Mouse (Mus musculus): Measurements from ENCODE around the gene Gm28038. TPM values are rescaled to one million over a fixed set of nuclear protein-coding genes. Genes with fewer than 3 reads are reported as not detected.

The Gm28038 gene
- polyA plus RNA-seq, 1 experiment from 2014 or later = not detected

DNA sequence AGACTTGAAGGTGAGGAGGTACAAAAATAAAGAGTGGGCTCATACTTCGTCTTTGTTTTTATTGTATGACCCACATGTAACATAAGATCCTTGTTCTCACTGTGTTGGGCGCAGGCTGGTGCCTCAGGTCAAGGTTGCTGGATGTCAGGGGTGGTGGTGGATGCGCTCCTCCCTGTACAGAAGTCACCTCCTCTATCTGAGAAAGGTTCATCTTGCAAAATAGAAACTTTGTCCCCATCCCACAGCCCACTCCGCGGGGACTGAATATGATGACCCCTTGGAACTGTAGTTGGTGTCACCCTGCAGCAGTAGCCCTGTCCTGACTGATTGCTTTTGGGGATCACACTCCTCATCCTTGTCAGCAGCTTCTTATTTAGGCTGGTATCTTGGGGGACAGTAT lies 33.8 kb upstream of the Gm28038 start:
- no peak for ATAC-seq (ENCODE audit: low FRiP score, low read depth)
- no peak overlapping the region for H3K4me2 ChIP-seq (replicated peaks)
- no peaks in the 10 kb centered on the region for H3K9me3 ChIP-seq
- H3K27ac ChIP-seq (replicated peaks) = no peak overlapping the region
- H3K4me3 ChIP-seq = no peak overlapping the region
- no peaks in the 10 kb centered on the region for H3K4me1 ChIP-seq
- no peak overlapping the region for H3K9ac ChIP-seq (replicated peaks)
- 95% methylated on average over 5 of the region's 5 CpGs for WGBS
- no peaks in the 10 kb centered on the region for H3K27me3 ChIP-seq
- peaks cover 88% of the 10 kb centered on the region for H3K36me3 ChIP-seq

DNA sequence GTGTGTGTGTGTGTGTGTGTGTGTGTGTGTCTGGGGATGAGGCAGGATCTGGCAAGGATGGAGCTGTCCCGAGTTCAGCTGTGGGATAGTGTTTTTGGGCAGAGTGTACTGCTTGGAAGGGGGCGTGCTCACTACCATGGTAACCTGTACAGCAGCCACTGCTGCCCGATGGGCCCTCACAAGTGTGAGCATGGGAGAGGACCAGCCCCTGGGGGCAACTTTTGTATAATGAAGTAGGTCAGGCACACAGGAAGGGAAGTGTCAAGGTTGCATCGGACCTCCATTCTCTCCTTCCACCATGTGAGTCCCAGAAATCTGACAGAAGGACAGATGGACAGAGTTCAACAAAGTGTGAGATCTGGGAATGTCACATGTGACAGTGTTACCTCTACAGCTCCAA lies 33.2 kb upstream of the Gm28038 start:
- Histone ChIP-seq H3K27ac (replicated peaks) (no peak overlapping the region), H3K9me3 (no peaks in the 10 kb centered on the region), H3K4me1 (no peaks in the 10 kb centered on the region), H3K4me3 (no peak overlapping the region), H3K4me2 (replicated peaks) (no peak overlapping the region), H3K27me3 (no peaks in the 10 kb centered on the region), H3K9ac (replicated peaks) (no peak overlapping the region), H3K36me3 (peaks cover 84% of the 10 kb centered on the region)
- 85% methylated on average over 4 of the region's 4 CpGs for WGBS
- no peak for ATAC-seq (ENCODE audit: low FRiP score, low read depth)

DNA sequence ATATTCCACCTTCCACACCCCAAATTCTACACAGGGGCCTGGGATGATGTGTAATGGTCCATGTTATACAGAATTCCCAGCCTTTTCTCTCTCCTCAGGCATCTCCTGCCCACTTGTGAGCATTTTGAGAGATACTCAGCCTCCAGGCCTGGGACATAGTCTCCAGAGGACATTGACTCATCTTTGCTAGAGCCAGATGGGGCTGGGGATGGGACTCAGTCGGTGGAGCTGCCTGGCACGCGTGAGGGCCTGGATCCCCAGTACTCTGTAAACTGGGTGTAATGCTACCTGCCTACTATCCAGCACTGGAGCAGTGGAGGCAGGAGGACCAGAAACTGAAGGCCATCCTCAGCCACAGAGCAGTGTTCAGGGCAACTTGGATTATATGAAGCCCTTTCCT lies 31.7 kb upstream of the Gm28038 start:
- H3K27ac ChIP-seq (replicated peaks) = no peak overlapping the region
- WGBS = 96% methylated on average over 3 of the region's 3 CpGs
- H3K4me1 ChIP-seq = no peaks in the 10 kb centered on the region
- H3K9me3 ChIP-seq = no peaks in the 10 kb centered on the region
- H3K4me3 ChIP-seq = no peak overlapping the region
- no peak for ATAC-seq (ENCODE audit: low FRiP score, low read depth)
- H3K4me2 ChIP-seq (replicated peaks) = no peak overlapping the region
- H3K9ac ChIP-seq (replicated peaks) = no peak overlapping the region
- no peaks in the 10 kb centered on the region for H3K27me3 ChIP-seq
- H3K36me3 ChIP-seq = peaks cover 74% of the 10 kb centered on the region

DNA sequence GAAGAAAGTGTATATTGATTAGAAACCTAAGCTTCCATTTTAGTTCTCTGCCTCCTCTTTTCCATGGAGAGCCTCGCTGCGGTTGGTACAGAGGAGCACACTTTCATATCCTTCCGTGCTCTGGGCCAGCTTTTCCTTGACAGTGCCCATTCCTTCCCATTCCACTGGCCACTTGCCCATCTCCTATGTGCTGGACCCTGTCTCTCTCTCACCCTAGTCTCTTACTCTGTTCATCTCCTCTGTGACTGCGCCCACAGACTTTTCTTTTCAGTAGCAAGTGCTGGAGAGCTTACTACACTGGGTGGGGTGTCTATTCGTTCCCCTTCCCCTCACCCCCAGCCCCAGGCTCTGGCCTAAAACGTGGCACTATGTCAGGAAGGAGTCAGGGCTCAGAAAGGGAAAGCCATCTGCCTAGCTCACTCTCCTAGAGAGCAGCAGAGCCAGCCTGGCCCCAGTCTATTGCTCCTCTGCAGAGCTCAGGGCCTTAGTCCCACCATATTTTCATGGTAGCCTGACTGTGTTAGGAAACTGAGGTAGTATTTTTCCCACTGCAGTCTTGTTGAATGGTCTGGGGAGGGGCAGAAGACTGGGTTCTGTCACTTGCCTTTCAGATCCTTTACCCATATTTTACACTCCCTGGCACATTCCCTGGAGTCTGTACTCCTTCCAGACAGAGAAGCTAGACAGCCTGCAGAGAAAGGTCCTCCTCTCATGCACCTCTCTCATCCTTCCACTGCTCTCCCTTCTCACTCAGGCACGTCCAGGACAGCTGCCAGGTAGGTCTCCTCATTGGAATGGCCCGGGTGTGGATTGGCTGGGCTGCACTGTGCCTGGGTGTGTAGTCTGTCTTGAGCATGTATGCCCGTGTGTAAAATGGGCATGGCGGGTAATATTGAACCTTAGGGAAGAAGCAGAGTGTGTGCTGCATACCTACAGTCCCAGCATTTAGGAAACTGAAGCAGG lies 30.4 kb upstream of the Gm28038 start:
- H3K9me3 ChIP-seq = no peaks in the 10 kb centered on the region
- H3K36me3 ChIP-seq = peaks cover 78% of the 10 kb centered on the region
- 87% methylated on average over 10 of the region's 10 CpGs for WGBS
- H3K27ac ChIP-seq (replicated peaks) = no peak overlapping the region
- no peaks in the 10 kb centered on the region for H3K27me3 ChIP-seq
- H3K4me3 ChIP-seq = no peak overlapping the region
- H3K4me1 ChIP-seq = no peaks in the 10 kb centered on the region
- H3K4me2 ChIP-seq (replicated peaks) = no peak overlapping the region
- no peak overlapping the region for H3K9ac ChIP-seq (replicated peaks)
- no peak for ATAC-seq (ENCODE audit: low FRiP score, low read depth)

DNA sequence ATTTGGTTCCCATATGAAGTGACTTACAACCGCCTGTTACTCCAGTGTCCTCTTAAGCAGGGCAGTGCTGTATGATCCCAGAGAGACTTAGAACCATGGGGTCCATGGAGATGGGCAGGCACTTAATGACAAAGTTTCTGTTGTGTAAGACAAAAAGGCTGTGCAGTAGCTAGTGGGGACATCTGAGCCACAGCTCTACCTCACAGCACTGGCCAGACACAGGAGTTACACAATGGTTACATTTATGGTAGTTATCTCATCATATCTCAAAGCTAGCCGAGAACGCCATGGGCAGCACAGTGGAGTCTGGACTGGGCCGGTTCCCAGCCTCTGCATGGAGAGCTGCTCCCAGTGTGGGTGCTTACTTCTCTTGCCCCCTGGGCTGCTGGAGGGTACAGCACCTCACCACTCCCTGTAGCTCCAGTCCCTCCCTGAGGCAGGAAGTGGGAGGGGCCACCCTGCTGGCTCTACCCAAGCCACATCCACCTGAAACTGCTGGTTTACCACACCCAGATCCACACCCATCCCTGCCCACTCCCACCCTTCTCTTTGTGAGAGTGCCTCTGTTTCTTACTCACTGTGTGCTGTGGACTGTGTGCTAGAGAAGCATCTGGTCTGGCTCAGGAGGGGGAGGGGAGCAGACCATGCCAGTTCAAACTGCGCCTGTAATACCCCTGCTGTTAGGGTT lies 29.3 kb upstream of the Gm28038 start:
- ATAC-seq (ENCODE audit: low FRiP score, low read depth) = no peak
- WGBS = 82% methylated on average over 5 of the region's 5 CpGs
- no peaks in the 10 kb centered on the region for H3K27me3 ChIP-seq
- no peaks in the 10 kb centered on the region for H3K9me3 ChIP-seq
- no peak overlapping the region for H3K4me3 ChIP-seq
- no peaks in the 10 kb centered on the region for H3K4me1 ChIP-seq
- no peak overlapping the region for H3K27ac ChIP-seq (replicated peaks)
- no peak overlapping the region for H3K9ac ChIP-seq (replicated peaks)
- no peak overlapping the region for H3K4me2 ChIP-seq (replicated peaks)
- peaks cover 84% of the 10 kb centered on the region for H3K36me3 ChIP-seq

DNA sequence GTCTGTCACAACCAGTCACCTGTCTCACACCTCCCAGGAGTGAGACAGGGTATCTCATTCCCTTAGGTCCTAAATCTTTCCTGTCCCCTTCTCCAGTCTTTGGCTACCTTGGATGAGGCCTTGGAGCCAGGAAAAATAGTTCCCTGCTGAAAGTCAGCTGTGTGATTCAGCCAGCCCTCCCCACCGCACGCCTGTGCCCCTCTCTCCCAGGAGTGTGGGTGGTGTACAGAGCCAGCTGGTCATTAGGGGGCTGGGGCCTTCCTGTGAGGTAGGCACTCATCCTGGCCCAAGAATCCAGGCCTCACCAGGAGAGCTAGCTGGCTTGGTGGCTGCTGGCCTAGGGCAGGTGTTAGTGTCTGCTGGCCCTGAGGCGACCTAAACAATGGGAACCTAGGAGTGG lies 28.3 kb upstream of the Gm28038 start:
- H3K36me3 ChIP-seq = peaks cover 84% of the 10 kb centered on the region
- ATAC-seq (ENCODE audit: low FRiP score, low read depth) = no peak
- WGBS = 82% methylated on average over 3 of the region's 3 CpGs

DNA sequence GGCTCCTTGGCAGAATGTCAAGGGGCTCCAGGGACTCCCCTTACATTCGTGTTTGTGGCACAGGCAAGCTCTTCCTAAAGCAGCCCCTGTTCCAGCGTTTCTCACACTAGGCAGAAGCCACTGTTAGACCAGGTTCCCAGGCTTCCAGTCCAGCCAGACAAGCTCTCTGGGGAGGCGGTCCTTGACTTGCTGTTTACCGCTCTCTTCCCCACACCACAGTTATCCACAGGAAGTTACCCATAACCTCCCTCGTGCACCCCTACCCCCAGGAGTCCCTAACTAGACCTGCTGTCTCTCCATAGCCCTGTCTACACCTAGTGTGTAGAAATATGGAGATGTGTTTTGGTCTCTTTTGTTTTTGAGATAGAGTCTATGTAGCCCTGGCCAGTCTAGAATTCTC lies 27.0 kb upstream of the Gm28038 start:
- H3K9ac ChIP-seq (replicated peaks) = no peak overlapping the region
- no peaks in the 10 kb centered on the region for H3K4me1 ChIP-seq
- H3K27ac ChIP-seq (replicated peaks) = no peak overlapping the region
- H3K9me3 ChIP-seq = no peaks in the 10 kb centered on the region
- H3K27me3 ChIP-seq = no peaks in the 10 kb centered on the region
- peaks cover 84% of the 10 kb centered on the region for H3K36me3 ChIP-seq
- WGBS = 87% methylated on average over 5 of the region's 5 CpGs
- ATAC-seq (ENCODE audit: low FRiP score, low read depth) = no peak
- no peak overlapping the region for H3K4me3 ChIP-seq
- H3K4me2 ChIP-seq (replicated peaks) = no peak overlapping the region

More for the DNA sequence above, 28.3 kb upstream of the Gm28038 start:
- no peak overlapping the region for H3K4me3 ChIP-seq
- H3K27ac ChIP-seq (replicated peaks) = no peak overlapping the region
- H3K9me3 ChIP-seq = no peaks in the 10 kb centered on the region
- no peak overlapping the region for H3K9ac ChIP-seq (replicated peaks)
- no peaks in the 10 kb centered on the region for H3K27me3 ChIP-seq
- H3K4me2 ChIP-seq (replicated peaks) = no peak overlapping the region
- no peaks in the 10 kb centered on the region for H3K4me1 ChIP-seq

DNA sequence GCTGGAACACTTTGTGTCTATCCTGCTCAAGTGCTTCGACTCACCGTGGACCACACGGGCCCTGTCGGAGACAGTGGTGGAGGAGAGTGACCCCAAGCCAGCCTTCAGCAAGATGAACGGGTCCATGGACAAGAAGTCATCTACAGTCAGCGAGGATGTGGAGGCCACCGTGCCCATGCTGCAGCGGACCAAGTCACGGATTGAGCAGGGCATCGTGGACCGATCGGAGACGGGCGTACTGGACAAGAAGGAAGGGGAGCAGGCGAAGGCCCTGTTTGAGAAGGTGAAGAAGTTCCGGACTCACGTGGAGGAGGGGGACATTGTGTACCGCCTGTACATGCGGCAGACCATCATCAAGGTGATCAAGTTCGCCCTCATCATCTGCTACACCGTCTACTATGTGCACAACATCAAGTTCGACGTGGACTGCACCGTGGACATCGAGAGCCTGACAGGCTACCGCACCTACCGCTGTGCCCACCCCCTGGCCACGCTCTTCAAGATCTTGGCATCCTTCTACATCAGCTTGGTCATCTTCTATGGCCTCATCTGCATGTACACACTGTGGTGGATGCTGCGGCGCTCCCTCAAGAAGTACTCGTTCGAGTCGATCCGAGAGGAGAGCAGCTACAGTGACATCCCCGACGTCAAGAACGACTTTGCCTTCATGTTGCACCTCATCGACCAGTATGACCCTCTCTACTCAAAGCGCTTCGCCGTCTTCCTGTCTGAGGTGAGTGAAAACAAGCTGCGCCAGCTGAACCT lies 25.0 kb upstream of the Gm28038 start:
- peaks cover 85% of the 10 kb centered on the region for H3K36me3 ChIP-seq
- no peak overlapping the region for H3K27ac ChIP-seq (replicated peaks)
- H3K9me3 ChIP-seq = no peaks in the 10 kb centered on the region
- WGBS = 96% methylated on average over 41 of the region's 42 CpGs
- H3K4me3 ChIP-seq = no peak overlapping the region
- no peaks in the 10 kb centered on the region for H3K4me1 ChIP-seq
- no peaks in the 10 kb centered on the region for H3K27me3 ChIP-seq
- no peak for ATAC-seq (ENCODE audit: low FRiP score, low read depth)
- H3K9ac ChIP-seq (replicated peaks) = no peak overlapping the region
- H3K4me2 ChIP-seq (replicated peaks) = no peak overlapping the region

DNA sequence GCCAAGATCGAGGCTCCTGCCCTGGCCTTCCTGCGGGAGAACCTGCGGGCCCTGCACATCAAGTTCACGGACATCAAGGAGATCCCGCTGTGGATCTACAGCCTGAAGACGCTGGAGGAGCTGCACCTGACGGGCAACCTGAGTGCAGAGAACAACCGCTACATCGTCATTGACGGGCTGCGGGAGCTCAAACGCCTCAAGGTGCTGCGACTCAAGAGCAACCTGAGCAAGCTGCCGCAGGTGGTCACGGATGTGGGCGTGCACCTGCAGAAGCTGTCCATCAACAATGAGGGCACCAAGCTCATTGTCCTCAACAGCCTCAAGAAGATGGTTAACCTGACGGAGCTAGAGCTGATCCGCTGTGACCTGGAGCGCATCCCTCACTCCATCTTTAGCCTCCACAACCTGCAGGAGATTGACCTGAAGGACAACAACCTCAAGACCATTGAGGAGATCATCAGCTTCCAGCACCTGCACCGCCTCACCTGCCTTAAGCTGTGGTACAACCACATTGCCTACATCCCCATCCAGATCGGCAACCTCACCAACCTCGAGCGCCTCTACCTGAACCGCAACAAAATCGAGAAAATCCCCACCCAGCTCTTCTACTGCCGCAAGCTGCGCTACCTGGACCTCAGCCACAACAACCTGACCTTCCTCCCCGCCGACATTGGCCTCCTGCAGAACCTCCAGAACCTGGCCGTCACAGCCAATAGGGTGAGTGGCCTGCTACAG lies 24.1 kb upstream of the Gm28038 start:
- Histone ChIP-seq H3K27ac (replicated peaks) (no peak overlapping the region), H3K4me3 (no peak overlapping the region), H3K27me3 (no peaks in the 10 kb centered on the region), H3K9me3 (no peaks in the 10 kb centered on the region), H3K4me1 (no peaks in the 10 kb centered on the region), H3K36me3 (peaks cover 85% of the 10 kb centered on the region), H3K4me2 (replicated peaks) (no peak overlapping the region), H3K9ac (replicated peaks) (no peak overlapping the region)
- no peak for ATAC-seq (ENCODE audit: low FRiP score, low read depth)
- WGBS = 97% methylated on average over 30 of the region's 30 CpGs

DNA sequence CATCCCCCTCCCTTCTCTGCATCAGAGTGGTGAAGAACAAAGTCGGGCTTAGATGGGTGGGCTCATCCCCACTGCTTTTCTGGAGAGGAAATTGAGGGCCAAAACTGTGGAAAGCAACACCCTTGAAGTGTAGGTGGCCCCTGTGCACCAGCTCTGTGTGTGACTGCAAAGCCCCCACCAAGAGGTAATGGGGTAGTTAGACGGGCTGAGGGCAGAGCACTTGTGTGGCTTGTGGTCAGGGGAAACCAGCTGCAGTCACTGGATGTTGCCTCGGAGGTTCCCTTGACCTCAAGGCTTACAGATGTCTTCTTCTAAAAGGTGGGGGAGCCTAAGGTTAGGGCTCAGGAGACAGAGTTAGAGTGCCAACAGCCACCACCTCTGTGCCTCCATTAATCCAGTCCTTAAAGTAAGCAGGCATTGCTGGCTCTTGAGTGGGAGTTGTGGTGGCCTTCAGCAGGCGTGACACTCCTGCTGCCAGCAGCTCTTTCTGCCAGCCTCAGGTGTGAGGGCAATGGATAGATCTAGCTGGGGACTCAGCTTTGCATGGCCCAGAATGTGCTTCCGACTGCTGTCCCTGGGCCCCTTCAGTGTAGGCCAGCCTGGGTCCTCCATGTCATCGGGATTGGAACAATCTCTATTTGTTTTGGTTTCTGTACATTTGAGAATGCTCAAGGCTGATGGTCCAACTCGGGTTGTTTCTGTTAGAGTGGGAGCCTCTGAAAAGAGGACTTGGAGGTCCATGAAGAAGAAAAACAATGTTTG lies 23.0 kb upstream of the Gm28038 start:
- WGBS = 88% methylated on average over 7 of the region's 7 CpGs
- H3K4me1 ChIP-seq = no peaks in the 10 kb centered on the region
- H3K36me3 ChIP-seq = peaks cover 87% of the 10 kb centered on the region
- no peak overlapping the region for H3K9ac ChIP-seq (replicated peaks)
- H3K27me3 ChIP-seq = no peaks in the 10 kb centered on the region
- H3K4me3 ChIP-seq = no peak overlapping the region
- no peak for ATAC-seq (ENCODE audit: low FRiP score, low read depth)
- no peak overlapping the region for H3K4me2 ChIP-seq (replicated peaks)
- H3K9me3 ChIP-seq = no peaks in the 10 kb centered on the region
- H3K27ac ChIP-seq (replicated peaks) = no peak overlapping the region

DNA sequence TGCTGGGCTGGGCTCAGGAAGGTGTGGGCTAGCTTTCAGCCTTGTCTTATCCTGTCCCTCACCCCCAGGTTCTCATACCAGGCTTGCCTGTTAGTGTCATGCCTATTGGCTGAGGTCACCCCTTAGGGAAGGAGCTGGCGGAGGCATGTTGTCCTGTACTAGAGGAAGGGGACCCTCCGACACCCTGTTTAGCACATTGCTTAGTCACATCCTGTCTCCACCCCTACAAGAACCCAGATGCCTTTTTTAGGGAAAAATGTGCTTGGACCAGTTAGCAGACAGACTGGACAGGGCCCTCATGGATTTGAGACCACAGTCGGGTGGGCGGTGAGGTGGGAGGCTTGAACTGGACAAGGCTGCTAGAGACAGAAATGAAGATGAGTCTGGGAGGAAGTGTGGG lies 22.2 kb upstream of the Gm28038 start:
- H3K27ac ChIP-seq (replicated peaks) = no peak overlapping the region
- H3K4me1 ChIP-seq = no peaks in the 10 kb centered on the region
- no peak overlapping the region for H3K9ac ChIP-seq (replicated peaks)
- no peaks in the 10 kb centered on the region for H3K9me3 ChIP-seq
- no peak for ATAC-seq (ENCODE audit: low FRiP score, low read depth)
- WGBS = 94% methylated on average over 4 of the region's 4 CpGs
- no peak overlapping the region for H3K4me3 ChIP-seq
- no peaks in the 10 kb centered on the region for H3K27me3 ChIP-seq
- H3K36me3 ChIP-seq = peaks cover 94% of the 10 kb centered on the region
- H3K4me2 ChIP-seq (replicated peaks) = no peak overlapping the region
